Mouse (Mus musculus) layer of hippocampus, adult 8-10 months (tissue): ENCODE results near the gene Ppfia4. TPM values are rescaled to one million over a fixed set of nuclear protein-coding genes. Genes with fewer than 3 reads are reported as not detected.
A peak's percentile ranks its signal among the peaks of the same experiment; 100 is the strongest.

Experiments used
- DNase-seq, 2 experiments: peaks; one replicate each; pipeline ENCODE4 v3.0.0; 2022; ENCODE audit warnings: low spot score in 2 of 2
- total RNA-seq, 4 experiments: library from RNA; stranded (reverse); gene quantifications; 2 replicates each; pipeline ENCODE4 v1.2.4; 2022

Ppfia4 gene
- total RNA-seq, 4 experiments from 2014 or later, result 72.2 to 86.2 (median 77.3) TPM

- peak in 1 of 2 experiments; percentile 1 for DNase-seq
Observed at GRCm38 (mm10) chr1:134339757-134340619, 7.3 kb upstream of the Ppfia4 start.

GRCm38 (mm10) chr1:134339162-134339561 lies 6.4 kb upstream of the Ppfia4 start:
- no peak for DNase-seq

GRCm38 (mm10) chr1:134336958-134337710 lies 4.4 kb upstream of the Ppfia4 start:
- no peak for DNase-seq

GRCm38 (mm10) chr1:134335924-134336810 lies 3.4 kb upstream of the Ppfia4 start:
- no peak for DNase-seq

- DNase-seq, result peak; percentile 46 to 61
Observed at GRCm38 (mm10) chr1:134335211-134335923, 2.6 kb upstream of the Ppfia4 start.

GRCm38 (mm10) chr1:134334111-134334827 lies 1.5 kb upstream of the Ppfia4 start:
- no peak for DNase-seq

GRCm38 (mm10) chr1:134333371-134334110 lies 813 bp upstream of the Ppfia4 start:
- DNase-seq, result no peak

- peak in 1 of 2 experiments; percentile 83 for DNase-seq
Observed at GRCm38 (mm10) chr1:134331879-134332635, 671 bp downstream of the Ppfia4 start.

GRCm38 (mm10) chr1:134326841-134327346 lies 5.8 kb downstream of the Ppfia4 start:
- DNase-seq, result no peak

GRCm38 (mm10) chr1:134322591-134322990 lies 10.1 kb downstream of the Ppfia4 start:
- no peak for DNase-seq

GRCm38 (mm10) chr1:134320691-134321301 lies 11.9 kb downstream of the Ppfia4 start:
- DNase-seq, result no peak

- no peak for DNase-seq
Observed at GRCm38 (mm10) chr1:134318261-134318660, 14.5 kb downstream of the Ppfia4 start.

GRCm38 (mm10) chr1:134316361-134316760 lies 16.4 kb downstream of the Ppfia4 start:
- DNase-seq, result no peak

- no peak for DNase-seq
Observed at GRCm38 (mm10) chr1:134315181-134315580, 17.5 kb downstream of the Ppfia4 start.

- peak in 1 of 2 experiments; percentile 58 for DNase-seq
Observed at GRCm38 (mm10) chr1:134311760-134312159, 21.0 kb downstream of the Ppfia4 start.

GRCm38 (mm10) chr1:134310729-134311128 lies 22.0 kb downstream of the Ppfia4 start:
- DNase-seq, result no peak

- no peak for DNase-seq
Observed at GRCm38 (mm10) chr1:134310291-134310690, 22.4 kb downstream of the Ppfia4 start.

- no peak for DNase-seq
Observed at GRCm38 (mm10) chr1:134307409-134307808, 25.3 kb downstream of the Ppfia4 start.
